Comparison of ENCODE assay signal across 9 mouse cellular contexts in genomic region chr11:68852486-68852901, GRCm38 (mm10). TPM values are rescaled to one million over a fixed set of nuclear protein-coding genes. Genes with fewer than 3 reads are reported as not detected.
DNase-seq lines count a peak whose midpoint lies in the region; ATAC-seq lines count a peak whose summit lies in the region.
"Had no signal": no experiment of that assay in that cellular context is flagged by ENCODE, and none has a peak within 500 bp of the region (broad histone marks: within the 10 kb centered on the region; RNA-seq: fewer than 3 reads in every experiment).

No protein-coding gene starts in this region.

- H3K4me2 ChIP-seq in forebrain, embryonic 16.5 days (ENCODE audit: low read length), result peak overlapping the region; percentile 57
- peak overlapping the region; percentile 43 for H3K4me2 ChIP-seq in hindbrain, embryonic 11.5 days (replicated peaks; ENCODE audit: low read depth, low read length)

- H3K36me3 ChIP-seq in forebrain, embryonic 16.5 days (ENCODE audit: control insufficient read depth, insufficient read depth), result no peaks in the 10 kb centered on the region
- H3K36me3 ChIP-seq in hindbrain, embryonic 11.5 days (ENCODE audit: control insufficient read depth, insufficient read depth, low read length), result no peaks in the 10 kb centered on the region
- no peaks in the 10 kb centered on the region for H3K36me3 ChIP-seq in limb, embryonic 10.5 days

- no peaks in the 10 kb centered on the region for H3K9me3 ChIP-seq in forebrain, embryonic 16.5 days (ENCODE audit: control insufficient read depth, low read length)
- H3K9me3 ChIP-seq in hindbrain, embryonic 11.5 days (ENCODE audit: control insufficient read depth, low read length), result no peaks in the 10 kb centered on the region
- H3K9me3 ChIP-seq in limb, embryonic 10.5 days (replicated peaks), result no peaks in the 10 kb centered on the region

- peak; percentile 52 for ATAC-seq in cerebellum, adult (ENCODE audit: insufficient number of reproducible peaks, low FRiP score, low TSS enrichment)
- no peak; the same call in 1 of the 2 replicates for ATAC-seq in forebrain, embryonic 16.5 days
- ATAC-seq in hindbrain, embryonic 11.5 days (ENCODE audit: low FRiP score), result no peak; the same call in 1 of the 2 replicates

- no peak for DNase-seq in cerebellum, adult 11 months
- DNase-seq in adrenal gland, postnatal 36 days, result peak; percentile 88 to 89
- DNase-seq in hindbrain, embryonic 11.5 days (ENCODE audit: low spot score), result no peak
- DNase-seq in limb, embryonic 10.5 days (ENCODE audit: low spot score), result peak; percentile 73
- DNase-seq in mesoderm, embryonic 11.5 days (ENCODE audit: low read depth, low spot score), result peak; percentile 53
- peak; percentile 53 to 64 for DNase-seq in spleen, postnatal 36 days (ENCODE audit: low spot score in 2 of 2)

- peak overlapping the region; percentile 82 for H3K9ac ChIP-seq in forebrain, embryonic 16.5 days (replicated peaks; ENCODE audit: low read depth, low read length)
- H3K9ac ChIP-seq in hindbrain, embryonic 11.5 days (ENCODE audit: low read depth, low read length), result peak overlapping the region; percentile 91

- H3K27me3 ChIP-seq in forebrain, embryonic 16.5 days (replicated peaks; ENCODE audit: control insufficient read depth, insufficient read depth, low read length), result no peaks in the 10 kb centered on the region
- no peaks in the 10 kb centered on the region for H3K27me3 ChIP-seq in hindbrain, embryonic 11.5 days (ENCODE audit: control insufficient read depth, insufficient read depth, low read length)
- no peaks in the 10 kb centered on the region for H3K27me3 ChIP-seq in limb, embryonic 10.5 days (ENCODE audit: low read depth, poor library complexity, severe bottlenecking)

- peaks cover 22% of the 10 kb centered on the region for H3K4me1 ChIP-seq in forebrain, embryonic 16.5 days (replicated peaks; ENCODE audit: control insufficient read depth, insufficient read depth, low read length)
- H3K4me1 ChIP-seq in hindbrain, embryonic 11.5 days (replicated peaks; ENCODE audit: control insufficient read depth, insufficient read depth, low read length), result no peaks in the 10 kb centered on the region; the same call in 1 of the 2 replicates
- peaks cover 24% of the 10 kb centered on the region for H3K4me1 ChIP-seq in limb, embryonic 10.5 days

- under 1% methylated on average over 33 of the region's 36 CpGs for WGBS in forebrain, embryonic 16.5 days
- WGBS in hindbrain, embryonic 11.5 days, result under 1% methylated on average over 34 of the region's 36 CpGs
- 0% methylated on average over 36 of the region's 36 CpGs for WGBS in limb, embryonic 10.5 days

- peak overlapping the region; percentile 83 for H3K27ac ChIP-seq in forebrain, embryonic 16.5 days (ENCODE audit: low read length)
- peak overlapping the region; percentile 93 for H3K27ac ChIP-seq in hindbrain, embryonic 11.5 days (ENCODE audit: low read depth, low read length)
- peak overlapping the region; percentile 86 for H3K27ac ChIP-seq in limb, embryonic 10.5 days

- peak overlapping the region; percentile 74 for H3K4me3 ChIP-seq in forebrain, embryonic 16.5 days (replicated peaks; ENCODE audit: low read length)
- peak overlapping the region; percentile 97 for H3K4me3 ChIP-seq in hindbrain, embryonic 11.5 days (ENCODE audit: low read depth, low read length)
- H3K4me3 ChIP-seq in limb, embryonic 10.5 days, result peak overlapping the region; percentile 70

RNA-seq across cellular contexts. Expression of gene Ndel1, which starts 19.2 kb away (rescaled TPM):
- 10 to 100 TPM; 58.4 to 81.8 TPM for total RNA-seq in adrenal gland, postnatal 36 days (2021)
- polyA plus RNA-seq in forebrain, embryonic 16.5 days (2015; fragmentation: Nextera tagmentation; extraction: Ambion mirVana), result 96.8 and 100 TPM in 2 replicates
- polyA plus RNA-seq in hindbrain, embryonic 11.5 days (2014; fragmentation: Nextera tagmentation; extraction: Ambion mirVana), result 53.3 and 55.0 TPM in 2 replicates
- 52.6 and 61.8 TPM in 2 replicates for polyA plus RNA-seq in limb, embryonic 10.5 days (2016; fragmentation: Nextera tagmentation; extraction: Ambion mirVana)

RNA-seq across cellular contexts. Expression of gene Rnf222, which starts 35.9 kb away (rescaled TPM):
- under 1 TPM in 1 of 2 experiments, not detected in 1; 0.13 TPM for total RNA-seq in adrenal gland, postnatal 36 days (2021)
- not detected in 2 replicates for polyA plus RNA-seq in forebrain, embryonic 16.5 days (2015; fragmentation: Nextera tagmentation; extraction: Ambion mirVana)
- not detected in 2 replicates for polyA plus RNA-seq in hindbrain, embryonic 11.5 days (2014; fragmentation: Nextera tagmentation; extraction: Ambion mirVana)
- polyA plus RNA-seq in limb, embryonic 10.5 days (2016; fragmentation: Nextera tagmentation; extraction: Ambion mirVana), result 0.04 and 0.09 TPM in 2 replicates
- total RNA-seq: layer of hippocampus, postnatal 25 days had no signal

RNA-seq across cellular contexts. Expression of gene Rpl26, which starts 48.9 kb away (rescaled TPM):
- 1,000 to 10,000 TPM; 1,232 to 1,254 TPM for total RNA-seq in adrenal gland, postnatal 36 days (2021)
- polyA plus RNA-seq in forebrain, embryonic 16.5 days (2015; fragmentation: Nextera tagmentation; extraction: Ambion mirVana), result 554 and 607 TPM in 2 replicates
- polyA plus RNA-seq in hindbrain, embryonic 11.5 days (2014; fragmentation: Nextera tagmentation; extraction: Ambion mirVana), result 839 and 854 TPM in 2 replicates
- polyA plus RNA-seq in limb, embryonic 10.5 days (2016; fragmentation: Nextera tagmentation; extraction: Ambion mirVana), result 1,058 and 1,266 TPM in 2 replicates

Comparison
In these comparisons a context has a peak if more than half of its experiments do, and no peak if none do; other contexts are left out.
1. DNase-seq: peak in adrenal gland, postnatal 36 days (2 of 2), limb, embryonic 10.5 days (single experiment), mesoderm, embryonic 11.5 days (single experiment) and spleen, postnatal 36 days (2 of 2); none in cerebellum, adult 11 months (single experiment) and hindbrain, embryonic 11.5 days (single experiment).
2. Peak in every context shown above with its lines, with median percentiles within 50 percentile points of each other: H3K27ac ChIP-seq and H3K4me3 ChIP-seq.